Mouse (Mus musculus) kidney, embryonic 16.5 days (tissue): ENCODE measurements around the gene Lrrc74b. TPM values are rescaled to one million over a fixed set of nuclear protein-coding genes. Genes with fewer than 3 reads are reported as not detected.
A peak's percentile ranks its signal among the peaks of the same experiment; 100 is the strongest.

Experiments
- ATAC-seq: fragments of 200-750 bp; cut with Nextera tagmentation; 2 replicates; pipeline ENCODE4 v1.8.0; 2017; ENCODE audit warnings: moderate TSS enrichment; ENCODE audit not compliant: low FRiP score, low TSS enrichment
- H3K27ac ChIP-seq: fragments of 300-500 bp; sonication (generic); 2 replicates; pipeline ENCODE4 v1.5.1; 2014; ENCODE audit warnings: low read length
- H3K27me3 ChIP-seq: fragments of 300-500 bp; sonication (generic); 2 replicates; pipeline ENCODE4 v1.6.1; 2014; ENCODE audit warnings: low read length, control low read depth, mixed read lengths; ENCODE audit not compliant: insufficient read depth
- H3K36me3 ChIP-seq: fragments of 300-500 bp; sonication (generic); 2 replicates; pipeline ENCODE4 v1.6.1; 2014; ENCODE audit warnings: low read length, control low read depth, mixed read lengths; ENCODE audit not compliant: insufficient read depth
- H3K4me1 ChIP-seq: fragments of 300-500 bp; sonication (generic); 2 replicates; pipeline ENCODE4 v1.6.1; 2014; ENCODE audit warnings: low read length, control low read depth, mixed read lengths; ENCODE audit not compliant: insufficient read depth
- H3K4me2 ChIP-seq: fragments of 300-500 bp; sonication (generic); replicated peaks from 2 replicates; pipeline ENCODE4 v1.6.1; 2014; ENCODE audit warnings: low read depth, low read length
- H3K4me3 ChIP-seq: fragments of 300-500 bp; sonication (generic); 2 replicates; pipeline ENCODE4 v1.5.1; 2014; ENCODE audit warnings: mild to moderate bottlenecking, low read length
- H3K9ac ChIP-seq: fragments of 300-500 bp; sonication (generic); replicated peaks from 2 replicates; pipeline ENCODE4 v1.6.1; 2014; ENCODE audit warnings: low read length
- H3K9me3 ChIP-seq: fragments of 300-500 bp; sonication (generic); 2 replicates; pipeline ENCODE4 v1.6.1; 2016; ENCODE audit warnings: low read length, control low read depth
- WGBS: fragments of 180-500 bp; shearing (Covaris S2); extraction: QIAGEN DNeasy Blood & Tissue Kit; methylation state at CpG from one replicate; pipeline ENCODE4 v1.1.7; 2014; 5-methylcytosine and 5-hydroxymethylcytosine counted together
- polyA plus RNA-seq: library from polyadenylated mRNA; unstranded; fragments of >200 nt; fragmentation: Nextera tagmentation; extraction: Ambion mirVana; gene quantifications from 2 replicates; pipeline ENCODE4 v1.2.1, GENCODE M21; 2015

Lrrc74b gene
- polyA plus RNA-seq, 1 experiment from 2014 or later, result 0.20 TPM

- no peak overlapping the region for H3K4me3 ChIP-seq
- H3K27me3 ChIP-seq, result no peaks in the 10 kb centered on the region
- peaks cover 19% of the 10 kb centered on the region for H3K4me1 ChIP-seq
- no peak overlapping the region for H3K27ac ChIP-seq
- ATAC-seq, result no peak
- no peak overlapping the region for H3K9ac ChIP-seq
- peaks cover 52% of the 10 kb centered on the region for H3K36me3 ChIP-seq
- H3K9me3 ChIP-seq, result no peaks in the 10 kb centered on the region
- H3K4me2 ChIP-seq, result no peak overlapping the region
- 87% methylated on average over 13 of the region's 13 CpGs for WGBS
Observed at GRCm38 (mm10) chr16:17528276-17528675, 32.8 kb downstream of the Lrrc74b start.

DNA sequence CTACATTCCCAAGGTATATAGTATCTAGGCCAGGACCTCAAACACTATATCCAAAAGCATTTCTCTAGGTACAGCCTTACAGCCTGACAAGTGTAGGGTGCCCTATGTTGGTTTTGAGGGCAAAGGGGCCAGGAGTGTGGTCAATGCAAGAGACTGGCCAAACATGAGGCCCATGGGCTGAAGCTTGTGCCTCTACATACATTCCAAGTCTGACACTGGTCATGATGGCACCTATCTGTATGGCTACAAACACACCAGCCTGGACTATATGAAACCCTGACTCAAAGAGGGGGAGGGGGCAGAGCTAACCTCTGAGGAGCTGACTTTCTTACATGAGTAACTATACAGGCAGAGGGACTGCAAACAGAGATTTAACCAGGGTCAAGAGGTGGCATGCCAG is 33.4 kb downstream of the Lrrc74b start:
- Histone ChIP-seq H3K4me1 (peaks cover 19% of the 10 kb centered on the region), H3K9ac (no peak overlapping the region), H3K9me3 (no peaks in the 10 kb centered on the region), H3K27ac (no peak overlapping the region), H3K4me3 (no peak overlapping the region), H3K27me3 (no peaks in the 10 kb centered on the region), H3K36me3 (peaks cover 59% of the 10 kb centered on the region), H3K4me2 (no peak overlapping the region)
- ATAC-seq, result no peak

DNA sequence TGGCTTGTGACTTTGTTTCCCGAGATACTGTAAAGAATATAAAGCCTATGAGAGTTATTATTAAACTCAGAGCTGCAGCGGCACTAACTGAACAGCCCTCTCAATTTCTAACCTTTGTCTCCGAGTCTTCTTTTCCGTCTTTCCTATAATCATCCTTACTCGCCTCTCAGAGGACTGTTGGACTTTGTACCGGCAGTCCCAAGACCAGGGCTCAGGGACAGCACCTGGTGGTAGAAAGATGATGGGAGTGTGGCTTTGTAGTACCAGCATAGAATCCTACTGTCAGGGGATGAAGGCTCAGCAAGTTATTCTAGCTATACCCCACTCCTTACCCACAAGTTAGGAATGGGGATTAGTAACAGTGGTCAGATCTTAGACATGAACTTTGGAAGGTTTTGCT is 34.8 kb downstream of the Lrrc74b start:
- ATAC-seq, result no peak
- no peak overlapping the region for H3K27ac ChIP-seq
- no peaks in the 10 kb centered on the region for H3K27me3 ChIP-seq
- H3K4me2 ChIP-seq, result no peak overlapping the region
- peaks cover 12% of the 10 kb centered on the region for H3K4me1 ChIP-seq
- H3K4me3 ChIP-seq, result no peak overlapping the region
- H3K36me3 ChIP-seq, result peaks cover 73% of the 10 kb centered on the region
- no peaks in the 10 kb centered on the region for H3K9me3 ChIP-seq
- no peak overlapping the region for H3K9ac ChIP-seq
- WGBS, result 87% methylated on average over 6 of the region's 6 CpGs

- Histone ChIP-seq H3K9ac (no peak overlapping the region), H3K9me3 (no peaks in the 10 kb centered on the region), H3K36me3 (peaks cover 80% of the 10 kb centered on the region), H3K4me2 (no peak overlapping the region), H3K4me1 (peaks cover 12% of the 10 kb centered on the region), H3K27ac (no peak overlapping the region), H3K27me3 (no peaks in the 10 kb centered on the region), H3K4me3 (no peak overlapping the region)
- ATAC-seq, result no peak
- 74% methylated on average over 3 of the region's 3 CpGs for WGBS
Observed at GRCm38 (mm10) chr16:17525524-17525923, 35.5 kb downstream of the Lrrc74b start.

GRCm38 (mm10) chr16:17524156-17524555 is 36.9 kb downstream of the Lrrc74b start:
- 93% methylated on average over 11 of the region's 11 CpGs for WGBS
- Histone ChIP-seq H3K27me3 (no peaks in the 10 kb centered on the region), H3K4me2 (no peak overlapping the region), H3K9me3 (no peaks in the 10 kb centered on the region), H3K4me1 (0 out of 2 replicates have a peak, but pooled peaks cover 1% of the 10 kb centered on the region), H3K36me3 (peaks cover 93% of the 10 kb centered on the region), H3K9ac (no peak overlapping the region), H3K4me3 (no peak overlapping the region), H3K27ac (no peak overlapping the region)
- no peak for ATAC-seq

- no peak overlapping the region for H3K9ac ChIP-seq
- no peaks in the 10 kb centered on the region for H3K9me3 ChIP-seq
- no peak for ATAC-seq
- 89% methylated on average over 2 of the region's 2 CpGs for WGBS
- H3K4me3 ChIP-seq, result no peak overlapping the region
- no peak overlapping the region for H3K4me2 ChIP-seq
- no peaks in the 10 kb centered on the region for H3K4me1 ChIP-seq
- no peaks in the 10 kb centered on the region for H3K27me3 ChIP-seq
- H3K36me3 ChIP-seq, result peaks cover 72% of the 10 kb centered on the region
- no peak overlapping the region for H3K27ac ChIP-seq
Observed at GRCm38 (mm10) chr16:17518910-17519309, 42.1 kb downstream of the Lrrc74b start.

GRCm38 (mm10) chr16:17511431-17511830 is 49.6 kb downstream of the Lrrc74b start:
- peaks cover 13% of the 10 kb centered on the region for H3K4me1 ChIP-seq
- H3K4me2 ChIP-seq, result no peak overlapping the region
- H3K27me3 ChIP-seq, result no peaks in the 10 kb centered on the region
- no peak overlapping the region for H3K9ac ChIP-seq
- H3K9me3 ChIP-seq, result no peaks in the 10 kb centered on the region
- H3K36me3 ChIP-seq, result peaks cover 36% of the 10 kb centered on the region
- no peak overlapping the region for H3K4me3 ChIP-seq
- no peak for ATAC-seq
- WGBS, result 94% methylated on average over 4 of the region's 4 CpGs
- no peak overlapping the region for H3K27ac ChIP-seq

DNA sequence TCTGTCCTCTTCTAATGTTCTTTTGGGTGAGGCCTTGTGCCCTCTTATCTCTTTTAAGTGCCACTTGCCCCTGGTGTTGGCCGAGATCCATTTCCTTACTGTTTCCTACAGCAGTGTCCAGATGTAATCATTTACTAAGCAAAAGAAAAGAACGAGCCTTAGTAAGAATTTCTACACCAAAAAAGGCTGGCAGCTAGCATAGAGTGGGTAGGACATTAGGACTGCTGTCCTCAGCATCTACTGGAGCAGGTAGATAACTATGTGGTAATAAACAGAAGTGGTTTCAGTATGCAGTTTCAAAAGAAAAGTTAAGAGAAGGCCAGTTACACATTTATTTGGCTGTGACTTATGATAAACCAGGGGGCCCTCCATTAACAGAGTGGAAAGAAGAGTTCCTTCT is 50.4 kb downstream of the Lrrc74b start:
- Histone ChIP-seq H3K4me1 (peaks cover 13% of the 10 kb centered on the region), H3K36me3 (peaks cover 29% of the 10 kb centered on the region), H3K27ac (peak overlapping the region; percentile 50; the same call in 1 of the 2 replicates), H3K4me2 (no peak overlapping the region), H3K9me3 (no peaks in the 10 kb centered on the region), H3K4me3 (no peak overlapping the region), H3K9ac (no peak overlapping the region), H3K27me3 (no peaks in the 10 kb centered on the region)
- WGBS, result 65% methylated on average over 2 of the region's 2 CpGs
- ATAC-seq, result 0 out of 2 replicates have a peak, but pooled peaks have one; percentile 1

- H3K4me2 ChIP-seq, result peak overlapping the region; percentile 78
- H3K9ac ChIP-seq, result peak overlapping the region; percentile 89; the same call in 1 of the 2 replicates
- H3K4me3 ChIP-seq, result peak overlapping the region; percentile 79; the same call in 1 of the 2 replicates
Observed at GRCm38 (mm10) chr16:17510143-17510542, 50.9 kb downstream of the Lrrc74b start.

DNA sequence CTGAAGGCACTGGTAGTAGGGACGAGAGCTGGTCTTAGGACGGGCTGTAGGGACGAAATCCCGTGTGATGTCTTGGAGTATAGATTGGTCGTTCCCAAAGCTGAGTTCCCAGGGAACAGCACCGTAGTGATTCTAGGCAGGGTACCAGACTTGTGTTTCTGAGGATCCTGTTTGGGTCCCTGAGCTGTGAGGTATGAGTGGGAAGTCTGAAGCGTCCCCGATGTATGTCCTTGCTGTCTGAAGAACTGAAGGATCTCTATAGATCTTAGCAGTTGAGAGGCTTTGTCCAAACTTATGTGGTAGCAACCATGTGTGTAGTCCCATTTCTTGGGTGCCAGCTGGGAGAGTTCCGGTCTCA is 51.8 kb downstream of the Lrrc74b start:
- Histone ChIP-seq H3K27ac (peak overlapping the region; percentile 93), H3K4me2 (peak overlapping the region; percentile 78), H3K4me1 (peaks cover 13% of the 10 kb centered on the region), H3K9ac (peak overlapping the region; percentile 89), H3K9me3 (no peaks in the 10 kb centered on the region), H3K27me3 (no peaks in the 10 kb centered on the region), H3K36me3 (peaks cover 21% of the 10 kb centered on the region), H3K4me3 (peak overlapping the region; percentile 79)
- WGBS, result 5% methylated on average over 9 of the region's 9 CpGs
- no peak for ATAC-seq

More at GRCm38 (mm10) chr16:17510143-17510542, 50.9 kb downstream of the Lrrc74b start:
- ATAC-seq, result no peak
- H3K27me3 ChIP-seq, result no peaks in the 10 kb centered on the region
- peaks cover 25% of the 10 kb centered on the region for H3K36me3 ChIP-seq
- no peaks in the 10 kb centered on the region for H3K9me3 ChIP-seq
- H3K4me1 ChIP-seq, result peaks cover 13% of the 10 kb centered on the region
- WGBS, result 95% methylated on average over 2 of the region's 2 CpGs
- peak overlapping the region; percentile 50; the same call in 1 of the 2 replicates for H3K27ac ChIP-seq
